Mouse (Mus musculus): ENCODE data around the gene C730034F03Rik.

DNA sequence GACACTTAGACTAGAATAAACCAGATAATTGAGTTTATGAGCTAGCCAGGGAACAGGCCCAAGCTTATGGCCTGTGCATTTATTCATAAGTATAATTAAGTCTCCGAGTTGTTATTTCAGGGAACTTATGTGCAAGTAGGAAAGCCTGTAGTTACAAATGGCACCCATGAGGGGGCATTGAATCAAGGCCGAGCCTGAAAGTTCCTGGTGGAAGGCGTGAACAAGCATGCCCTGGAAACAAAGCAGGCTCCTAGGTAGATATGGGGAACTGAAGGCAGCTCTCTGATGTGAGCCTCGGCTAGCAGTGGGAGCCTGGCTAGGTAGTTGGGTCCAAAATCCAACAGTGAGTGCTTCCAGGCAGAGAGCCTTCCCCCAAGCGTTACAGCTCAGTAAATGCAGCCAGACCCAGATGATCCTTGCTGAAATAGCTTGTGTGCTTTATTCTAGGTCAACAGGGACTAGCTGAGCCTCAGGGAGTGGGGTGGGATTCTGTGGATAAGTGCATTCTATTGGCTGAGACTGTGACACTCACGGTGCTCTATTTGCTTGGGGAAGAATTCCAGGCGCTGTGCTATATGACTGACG is 13.2 kb downstream of the C730034F03Rik start:
- peak; percentile 30 for TF ChIP-seq CTCF (IDR thresholded peaks at IDR 0.05; ENCODE audit: low read depth)
- TF ChIP-seq EP300 (IDR thresholded peaks at IDR 0.05; ENCODE audit: low read depth): no peak
